Mouse (Mus musculus) central nervous system, embryonic 18 days (tissue): Measurements from ENCODE around the gene Ptcd1. TPM values are rescaled to one million over a fixed set of nuclear protein-coding genes. Genes with fewer than 3 reads are reported as not detected.

Source experiments
- polyA plus RNA-seq: library from polyadenylated mRNA; depleted of rRNA; stranded (reverse); fragments of >200 nt; gene quantifications from 2 replicates; pipeline ENCODE4 v1.2.3, GENCODE M21; 2012; rRNA removed

The Ptcd1 gene
- 20.2 and 20.8 TPM in 2 replicates for polyA plus RNA-seq

DNA sequence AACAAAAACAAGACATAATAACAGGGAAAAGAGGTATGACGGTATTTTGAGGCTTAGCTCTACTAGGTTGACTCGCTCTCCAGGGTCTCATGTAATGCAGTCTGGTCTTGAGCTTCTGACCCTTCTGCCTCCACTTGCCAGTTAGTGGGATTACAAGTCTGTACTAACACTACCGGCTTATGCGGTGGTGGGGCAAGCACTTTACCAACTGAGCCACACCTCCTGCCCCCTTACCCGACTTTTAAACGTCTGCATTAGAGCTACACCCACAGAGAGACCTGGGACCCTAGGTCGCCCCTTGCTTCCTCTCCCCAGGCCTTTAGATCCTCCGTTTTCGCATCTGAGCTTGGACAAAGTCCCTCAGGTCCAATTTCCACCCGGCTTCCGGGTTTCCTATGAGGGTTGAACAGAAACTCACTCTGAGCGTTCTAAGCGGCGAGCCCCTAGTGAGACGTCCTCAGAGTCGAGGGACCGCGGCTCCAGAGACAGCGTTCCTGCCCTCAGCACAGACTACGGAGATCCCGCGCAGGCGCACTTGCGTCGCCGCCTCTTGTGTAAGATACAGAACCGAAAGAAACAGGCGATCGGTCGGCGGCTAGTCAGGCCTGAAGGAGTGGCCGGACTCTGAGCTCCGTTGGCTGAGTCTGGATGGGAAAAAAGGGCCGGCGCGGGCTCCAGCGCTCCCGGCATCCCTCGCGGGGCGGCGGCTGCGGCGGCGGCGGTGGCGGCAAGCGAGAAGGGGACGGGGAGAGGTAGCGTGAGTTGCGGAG lies at the start of gene Ptcd1, which contains the start of gene Cpsf4:
TSS of gene Ptcd1 (minus strand) at position 573 of the 770 bp plus-strand sequence.
TSS of gene Cpsf4 (plus strand) at position 678 of the 770 bp plus-strand sequence.

DNA sequence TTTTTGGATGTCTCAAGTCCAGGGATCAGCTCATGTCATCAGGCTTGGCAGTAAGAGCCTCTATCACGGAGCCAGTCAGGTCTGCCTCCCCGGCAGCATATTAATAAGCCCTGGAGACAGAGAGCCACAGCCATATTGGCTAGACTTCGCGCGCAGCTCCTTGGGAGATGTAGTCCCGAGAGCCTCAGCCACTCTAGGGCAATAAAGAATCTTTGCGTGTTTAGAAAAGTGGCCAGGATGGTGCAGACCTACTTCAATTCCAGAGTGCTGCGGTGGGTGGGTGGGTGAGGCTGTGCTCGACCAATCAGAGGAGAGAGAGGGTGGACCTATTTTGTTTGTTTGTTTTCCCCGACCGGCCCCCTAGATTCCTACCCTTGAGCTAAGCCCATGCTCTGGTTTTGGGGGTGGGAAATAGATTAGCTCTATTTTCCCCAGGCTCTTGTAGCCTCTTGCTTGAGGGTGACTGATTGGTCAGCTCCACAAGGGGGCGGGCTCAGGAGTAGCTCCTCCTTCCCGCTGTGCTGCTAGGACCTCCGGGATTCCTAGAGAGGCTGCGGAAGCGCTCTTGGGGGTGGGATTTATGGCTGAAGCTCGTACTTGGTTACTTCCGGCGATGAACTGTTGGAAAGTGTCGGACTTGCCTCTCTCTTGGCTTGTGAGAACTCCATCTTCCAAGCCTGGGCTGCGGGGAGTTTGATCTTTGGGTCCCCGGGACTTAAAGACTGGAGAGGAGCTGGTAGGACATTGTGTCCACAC lies 37.2 kb upstream of the Ptcd1 start, which contains the start of gene Zkscan5:
TSS of gene Zkscan5 (plus strand) at position 627 of the 756 bp plus-strand sequence.

DNA sequence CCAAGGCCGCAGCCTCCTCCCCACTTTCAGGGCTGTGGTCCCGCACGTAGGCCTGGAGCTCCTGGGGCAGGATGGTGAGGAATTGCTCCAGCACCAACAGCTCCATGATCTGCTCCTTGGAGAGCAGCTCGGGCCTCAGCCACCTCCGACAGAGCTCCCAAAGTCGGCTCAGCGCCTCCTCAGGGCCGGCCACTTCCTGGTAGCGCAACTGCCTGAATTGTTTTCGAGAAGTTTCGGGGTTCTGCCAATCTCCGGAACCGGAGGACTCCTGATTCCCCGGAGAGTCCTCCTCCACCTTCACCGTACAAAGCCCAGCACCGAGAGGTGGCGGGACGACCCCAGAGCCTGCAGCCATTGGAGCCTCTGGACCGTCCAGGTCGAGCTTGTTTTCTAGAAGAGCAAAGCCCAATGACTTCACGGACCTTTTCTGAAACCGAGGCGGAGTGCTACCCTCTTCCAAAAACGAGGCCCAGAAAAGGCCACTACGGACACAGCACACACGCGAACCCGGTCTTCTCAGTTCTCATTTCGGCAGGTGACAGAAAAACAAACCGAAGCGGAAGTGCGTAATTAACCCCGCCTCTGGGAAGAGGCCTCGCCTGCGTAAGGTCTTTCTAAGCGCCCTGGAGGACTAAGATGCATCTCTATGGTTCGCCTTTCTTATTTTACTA lies 34.5 kb upstream of the Ptcd1 start, which contains the start of gene Zkscan14:
TSS of gene Zkscan14 (minus strand) at position 548 of the 671 bp plus-strand sequence.

DNA sequence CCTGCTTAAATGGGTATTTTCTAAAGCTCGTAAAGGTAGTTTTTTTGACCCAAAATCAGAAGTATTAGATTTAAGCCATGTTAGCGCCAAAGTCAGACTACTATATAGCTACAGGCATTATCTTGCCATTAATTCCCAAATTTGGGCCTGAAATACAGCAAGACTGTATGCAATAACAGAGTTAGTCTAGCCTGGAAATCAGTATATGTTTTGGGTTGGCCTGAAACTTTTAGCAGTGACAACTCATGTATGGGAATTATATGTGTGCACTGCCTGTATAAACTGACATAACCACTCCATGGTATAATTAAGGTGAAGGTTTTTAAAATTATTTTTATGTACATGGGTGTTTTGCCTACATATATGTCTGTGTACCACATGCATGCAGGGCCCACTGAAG lies 25.1 kb upstream of the Ptcd1 start, which contains the start of gene Atp5j2:
TSS of gene Atp5j2 (minus strand) at position 101 of the 400 bp plus-strand sequence.

DNA sequence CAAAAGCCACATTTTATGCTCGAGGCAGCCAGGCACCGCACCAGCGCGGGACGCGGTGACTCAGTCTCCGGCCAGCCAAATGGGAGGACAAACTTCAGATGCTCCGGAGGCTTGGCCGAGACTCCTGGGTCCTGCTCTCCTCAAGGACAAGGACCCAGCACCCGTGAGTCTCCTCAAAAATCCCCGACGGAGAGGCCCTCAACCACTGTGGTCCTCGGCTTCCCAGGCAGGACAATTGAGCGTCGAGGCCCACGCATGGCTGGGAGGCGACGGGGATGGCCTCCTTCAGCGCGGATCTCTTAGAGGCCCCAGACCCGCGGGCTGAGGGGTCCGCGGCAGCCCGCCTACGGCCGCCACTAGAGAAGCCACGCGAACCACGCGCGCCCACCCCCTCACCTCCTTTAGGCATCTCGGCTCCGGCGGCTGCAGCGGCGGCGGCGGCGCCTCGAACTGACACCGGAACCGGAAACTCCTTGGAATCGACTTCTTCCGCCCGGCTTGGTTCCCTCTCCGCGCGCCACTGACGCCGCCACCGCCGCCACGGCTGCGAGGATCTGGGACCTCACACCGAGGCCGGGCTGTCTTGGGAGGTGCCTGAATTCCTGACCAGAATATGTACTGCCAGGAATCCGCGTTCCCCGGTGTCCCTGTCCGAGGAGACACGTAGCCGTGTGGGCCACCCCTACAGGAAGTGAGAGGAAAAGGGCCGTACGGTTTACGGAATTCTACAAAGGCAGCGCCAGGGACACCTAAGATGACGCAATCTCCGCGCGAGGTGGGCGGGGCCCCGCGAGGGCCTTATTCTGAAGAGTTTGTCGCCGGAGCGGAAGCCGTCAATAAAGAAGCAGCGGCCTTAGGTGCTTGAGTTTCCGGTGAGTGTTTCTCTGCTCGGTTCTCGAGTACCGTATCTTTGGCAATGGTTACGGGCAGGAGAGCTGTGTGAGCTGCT lies 27.1 kb downstream of the Ptcd1 start, which contains the start of the genes Pdap1 and Bud31:
TSS of gene Pdap1 (minus strand) at position 668 of the 949 bp plus-strand sequence.
TSS of gene Bud31 (plus strand) at position 792 of the 949 bp plus-strand sequence.

DNA sequence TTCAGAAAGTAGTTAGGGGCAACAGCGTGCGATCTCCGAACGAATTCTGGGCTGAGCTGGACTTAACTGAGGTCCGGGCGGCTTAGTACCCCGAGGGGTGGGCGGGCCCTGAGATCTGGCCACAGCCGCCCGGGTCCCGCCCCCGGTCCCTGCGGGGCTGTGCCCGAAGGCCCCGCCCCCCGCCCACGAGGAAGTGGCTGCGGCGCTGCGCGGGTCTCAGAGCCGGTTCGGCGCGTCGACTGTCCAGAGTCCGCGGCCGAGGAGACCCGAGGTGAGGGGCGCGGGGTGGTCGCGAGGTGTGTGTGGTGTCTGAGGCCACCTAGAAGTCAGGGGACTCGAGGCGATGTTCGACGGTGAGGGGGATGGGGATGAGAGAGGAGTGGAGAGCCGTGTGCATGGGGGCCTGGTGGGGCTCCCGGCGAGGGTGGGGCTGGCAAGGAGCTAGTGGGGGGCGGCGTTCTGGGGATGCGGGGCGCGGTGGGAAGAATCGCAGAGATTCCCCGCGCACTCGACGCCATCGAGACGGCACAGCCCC lies 52.8 kb downstream of the Ptcd1 start, which contains the start of gene Arpc1b:
TSS of gene Arpc1b (plus strand) at position 145 of the 535 bp plus-strand sequence.

Other genes with a start within 250 kb of the Ptcd1 start
- 49.0 and 53.6 TPM in 2 replicates for gene Smurf1, start 201.3 kb downstream of the Ptcd1 start, polyA plus RNA-seq
- not detected in 2 replicates for gene Gm4871, start 134.4 kb downstream of the Ptcd1 start, polyA plus RNA-seq
- not detected in 2 replicates for gene 1700018F24Rik, start 124.1 kb downstream of the Ptcd1 start, polyA plus RNA-seq
- 265 and 275 TPM in 2 replicates for gene Arpc1a, start 83.3 kb downstream of the Ptcd1 start, polyA plus RNA-seq
- 0.07 TPM in 1 of 2 replicates, not detected in the other for gene Kpna7, start 83.1 kb downstream of the Ptcd1 start, polyA plus RNA-seq
- gene Arpc1b, start 52.9 kb downstream of the Ptcd1 start, polyA plus RNA-seq, result 66.6 and 73.3 TPM in 2 replicates
- gene Pdap1, start 26.9 kb downstream of the Ptcd1 start, polyA plus RNA-seq, result 116 and 119 TPM in 2 replicates
- gene Bud31, start 26.7 kb downstream of the Ptcd1 start, polyA plus RNA-seq, result 130 and 142 TPM in 2 replicates
- 76.1 and 81.7 TPM in 2 replicates for gene Cpsf4, start 105 bp upstream of the Ptcd1 start, polyA plus RNA-seq
- 315 and 348 TPM in 2 replicates for gene Atp5j2, start 25.0 kb upstream of the Ptcd1 start, polyA plus RNA-seq
- 6.3 and 6.5 TPM in 2 replicates for gene Zkscan14, start 34.8 kb upstream of the Ptcd1 start, polyA plus RNA-seq
- 10.2 and 10.4 TPM in 2 replicates for gene Zkscan5, start 37.5 kb upstream of the Ptcd1 start, polyA plus RNA-seq
- 17.8 and 18.6 TPM in 2 replicates for gene Zfp655, start 64.6 kb upstream of the Ptcd1 start, polyA plus RNA-seq
- 15.4 and 17.4 TPM in 2 replicates for gene Zscan25, start 113.4 kb upstream of the Ptcd1 start, polyA plus RNA-seq
- 0.03 and 0.04 TPM in 2 replicates for gene Cyp3a57, start 178.2 kb upstream of the Ptcd1 start, polyA plus RNA-seq